Mouse (Mus musculus) right cerebral cortex, adult 2 months (tissue): ENCODE data around the gene Gm10382.
"Not testable (repeated sequence)": the region's sequence is repeated elsewhere in the genome, so short reads cannot be mapped to it uniquely, and the experiment has no call there.

Experiments used
- DNase-seq, 2 experiments: peaks; one replicate each; pipeline ENCODE4 v3.0.0; 2021 to 2022; ENCODE audit warnings: low spot score in 2 of 2

Gm10382 gene

DNA sequence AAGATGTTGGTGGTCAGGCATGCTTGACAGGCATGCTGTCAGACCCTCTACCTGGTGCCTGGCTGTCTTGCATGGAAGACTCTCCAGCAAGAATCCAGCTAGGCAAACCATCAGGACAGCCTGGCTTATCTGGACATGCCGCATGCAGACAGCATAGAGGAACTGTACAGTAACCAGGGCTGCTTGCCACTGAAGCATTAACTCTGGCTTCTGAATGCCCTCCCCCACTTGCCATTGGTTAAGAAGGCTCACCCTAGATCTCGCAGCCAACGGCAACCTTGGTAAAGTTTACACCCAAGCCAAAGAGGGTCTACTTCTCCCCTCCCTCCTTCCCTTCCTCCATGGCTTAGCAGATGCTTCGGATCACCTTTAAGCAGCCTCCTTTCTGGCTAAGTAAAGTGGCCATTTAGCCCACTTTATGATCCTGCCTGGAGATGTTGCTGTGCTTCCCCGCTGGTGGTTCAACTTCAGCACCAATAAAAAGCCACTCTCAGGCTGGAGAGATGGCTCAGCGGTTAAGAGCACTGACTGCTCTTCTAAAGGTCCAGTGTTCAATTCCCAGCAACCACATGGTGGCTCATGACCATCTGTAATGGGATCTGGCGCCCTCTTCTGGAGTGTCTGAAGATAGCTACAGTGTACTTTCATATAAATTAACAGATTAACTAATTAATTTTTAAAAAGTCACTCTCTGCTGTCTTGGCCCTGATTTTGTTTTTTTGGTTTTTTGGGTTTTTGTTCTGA, 18.0 kb upstream of the Gm10382 start:
- DNase-seq = no peak

DNA sequence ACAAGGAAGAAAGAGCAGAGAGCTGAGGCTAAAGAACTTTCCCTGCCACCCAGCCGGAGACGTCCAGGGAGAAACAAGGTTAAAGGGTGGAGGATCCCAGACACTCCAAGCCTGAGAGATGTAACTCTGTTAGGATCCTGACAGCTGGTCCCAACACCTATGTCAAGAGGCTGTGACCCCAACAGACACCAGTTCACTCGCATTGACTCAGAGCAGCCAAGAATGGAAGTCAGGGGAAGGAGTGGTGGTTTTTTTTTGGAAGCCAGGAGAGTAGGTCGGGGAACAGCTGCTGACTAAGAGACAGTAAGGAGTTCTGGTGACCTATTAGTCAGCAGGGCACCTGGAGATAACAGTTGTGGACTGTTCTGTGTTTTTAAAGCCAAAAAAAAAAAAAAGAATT, 17.1 kb upstream of the Gm10382 start:
- no peak for DNase-seq

- DNase-seq = no peak
Measured at GRCm38 (mm10) chr5:125375871-125376270, 13.3 kb upstream of the Gm10382 start.

DNA sequence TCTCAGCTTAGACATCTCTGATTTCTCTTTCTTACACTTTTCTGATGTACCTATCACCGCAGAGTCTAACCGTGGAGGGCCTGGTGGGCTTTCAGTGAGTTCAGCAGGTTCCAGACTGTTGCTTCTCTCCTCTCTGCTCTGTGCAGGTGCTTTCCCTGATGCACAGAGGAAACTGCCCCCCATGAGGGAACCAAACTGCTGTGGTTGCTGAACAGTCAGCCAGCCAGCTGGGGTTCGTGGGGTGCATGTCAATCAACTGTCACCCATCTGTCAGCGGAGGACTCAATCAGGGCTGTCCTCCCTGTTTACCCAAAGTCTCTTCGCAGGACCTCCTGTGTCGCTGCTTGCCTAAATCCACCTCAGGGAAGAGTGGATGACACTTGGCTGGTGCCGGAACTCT, 11.9 kb upstream of the Gm10382 start:
- no peak for DNase-seq

- DNase-seq = no peak
Measured at GRCm38 (mm10) chr5:125378919-125379318, 10.2 kb upstream of the Gm10382 start.

GRCm38 (mm10) chr5:125381954-125382672, 7.0 kb upstream of the Gm10382 start:
- no peak for DNase-seq

- peak; percentile 67 to 77 for DNase-seq
Measured at GRCm38 (mm10) chr5:125382673-125383558, 6.2 kb upstream of the Gm10382 start.

- no peak for DNase-seq
Measured at GRCm38 (mm10) chr5:125383637-125384420, 5.3 kb upstream of the Gm10382 start.

DNA sequence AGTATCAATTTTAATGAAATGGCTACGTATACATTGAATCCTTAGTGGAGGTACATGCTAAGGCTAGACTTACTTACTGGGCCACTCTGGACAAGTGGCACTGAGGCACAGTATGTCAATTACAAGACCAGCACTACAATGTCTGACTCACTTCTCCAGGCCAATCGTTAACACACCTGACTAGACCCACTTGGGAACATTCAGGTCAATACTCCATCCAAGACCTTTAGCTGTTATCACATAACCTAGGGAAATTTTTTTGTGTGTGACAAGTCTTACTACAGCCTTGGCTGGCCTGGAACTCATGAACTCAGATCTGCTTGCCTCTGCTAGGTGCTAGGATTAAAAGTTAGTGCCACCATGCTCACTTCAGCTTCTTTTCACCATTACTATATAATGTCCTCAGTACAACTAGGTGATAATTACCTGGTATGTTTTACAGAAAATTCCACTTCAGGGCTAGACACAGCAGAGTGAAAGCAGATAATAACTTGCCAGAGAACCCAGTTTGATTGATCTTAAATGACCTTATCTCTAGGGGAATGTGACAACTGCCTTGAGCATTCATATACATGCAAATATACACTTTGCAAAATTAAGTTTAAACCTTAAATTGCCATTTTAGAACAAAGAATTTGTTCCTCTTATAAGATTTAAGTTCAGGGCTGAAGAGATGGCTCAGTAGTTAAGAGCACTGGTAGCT, 4.5 kb upstream of the Gm10382 start:
- no peak for DNase-seq

- DNase-seq = no peak
Measured at GRCm38 (mm10) chr5:125385215-125385940, 3.7 kb upstream of the Gm10382 start.

DNA sequence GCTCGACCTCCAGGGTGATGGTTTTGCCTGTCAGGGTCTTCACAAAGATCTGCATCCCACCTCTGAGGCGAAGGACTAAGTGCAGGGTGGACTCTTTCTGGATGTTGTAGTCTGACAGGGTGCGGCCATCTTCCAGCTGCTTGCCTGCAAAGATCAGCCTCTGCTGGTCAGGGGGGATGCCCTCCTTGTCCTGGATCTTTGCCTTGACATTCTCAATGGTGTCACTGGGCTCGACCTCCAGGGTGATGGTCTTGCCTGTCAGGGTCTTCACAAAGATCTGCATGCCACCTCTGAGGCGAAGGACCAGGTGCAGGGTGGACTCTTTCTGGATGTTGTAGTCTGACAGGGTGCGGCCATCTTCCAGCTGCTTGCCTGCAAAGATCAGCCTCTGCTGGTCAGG, 1.8 kb upstream of the Gm10382 start:
- not testable (repeated sequence) for DNase-seq

DNA sequence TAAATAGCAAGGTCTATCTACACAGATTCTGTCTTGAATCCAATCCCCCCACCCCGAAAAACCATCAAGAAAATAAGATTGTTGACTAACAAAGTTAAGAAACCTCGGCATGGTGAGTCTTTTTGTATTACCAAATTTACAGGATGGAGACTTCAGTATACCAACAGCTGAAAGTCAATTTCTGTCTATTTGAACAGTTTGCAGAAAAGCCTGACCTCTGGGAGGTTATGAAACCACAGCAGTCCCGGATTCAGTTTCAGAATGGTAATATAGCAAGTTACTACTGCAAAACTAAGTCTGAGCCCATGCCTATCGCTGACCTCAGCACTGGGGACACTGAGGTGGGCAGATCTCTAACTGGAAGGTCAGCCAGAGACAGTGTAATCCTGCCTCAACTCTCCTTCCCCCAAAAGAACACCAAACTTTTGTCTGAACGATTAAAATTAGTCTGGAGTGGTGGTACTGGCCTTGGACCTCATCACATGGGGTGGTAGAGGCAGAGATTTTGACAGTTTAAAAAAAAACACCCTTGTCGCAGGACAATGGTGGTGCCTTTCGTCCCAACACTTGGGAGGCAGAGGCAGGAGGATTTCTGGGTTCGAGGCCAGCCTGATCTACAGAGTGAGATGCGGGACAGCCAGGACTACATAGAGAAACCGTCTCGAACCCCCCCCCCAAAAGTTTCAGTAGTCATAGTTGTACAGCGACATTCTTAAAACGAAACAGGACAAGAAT, 597 bp upstream of the Gm10382 start:
- DNase-seq = no peak

DNA sequence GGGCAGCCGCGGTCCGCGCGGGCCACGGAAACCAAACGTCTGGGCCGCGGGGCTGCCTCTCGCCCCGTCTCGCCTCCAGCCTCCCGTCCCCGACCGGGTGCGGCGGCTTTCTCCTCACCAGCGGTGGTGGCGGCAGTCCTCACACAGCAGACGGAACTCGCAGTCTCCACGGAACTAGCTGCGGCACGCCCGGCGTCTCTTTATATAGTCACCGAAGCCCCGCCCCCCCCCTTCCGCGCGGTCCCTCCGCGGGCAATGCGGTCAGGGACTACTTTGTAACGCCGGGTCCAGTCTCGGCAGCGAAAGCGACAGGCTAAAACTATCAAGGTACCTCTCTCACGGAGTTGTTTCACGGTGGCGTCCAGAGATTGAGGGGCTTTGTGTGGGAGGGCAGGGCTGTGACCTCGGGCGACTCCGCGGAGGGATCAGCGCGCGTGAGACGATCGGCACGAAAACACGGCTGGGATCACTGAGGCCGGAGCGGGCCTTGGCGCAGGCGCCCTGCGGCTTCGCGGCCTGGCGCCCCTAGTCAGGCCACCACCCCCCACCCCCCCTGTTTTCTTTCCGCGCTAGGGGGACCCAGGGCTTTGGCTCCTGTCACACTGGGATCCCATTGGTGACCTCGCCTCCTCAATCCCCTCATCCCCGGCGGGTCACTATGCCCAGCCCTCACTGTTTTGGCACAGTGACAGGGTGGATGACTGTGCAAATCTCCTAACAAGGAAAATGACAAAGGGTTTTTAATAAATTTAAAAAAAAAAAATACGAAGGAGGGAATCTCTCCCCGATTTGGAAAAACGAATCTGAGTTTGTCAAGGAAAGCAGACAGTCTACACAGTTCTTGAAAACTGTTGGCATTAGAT, 688 bp downstream of the Gm10382 start, which contains the start of gene Ubc:
TSS of gene Ubc (minus strand) at position 624 of the 863 bp plus-strand sequence.
- peak; percentile 84 for DNase-seq

GRCm38 (mm10) chr5:125390906-125391477, 1.9 kb downstream of the Gm10382 start:
- no peak for DNase-seq

DNA sequence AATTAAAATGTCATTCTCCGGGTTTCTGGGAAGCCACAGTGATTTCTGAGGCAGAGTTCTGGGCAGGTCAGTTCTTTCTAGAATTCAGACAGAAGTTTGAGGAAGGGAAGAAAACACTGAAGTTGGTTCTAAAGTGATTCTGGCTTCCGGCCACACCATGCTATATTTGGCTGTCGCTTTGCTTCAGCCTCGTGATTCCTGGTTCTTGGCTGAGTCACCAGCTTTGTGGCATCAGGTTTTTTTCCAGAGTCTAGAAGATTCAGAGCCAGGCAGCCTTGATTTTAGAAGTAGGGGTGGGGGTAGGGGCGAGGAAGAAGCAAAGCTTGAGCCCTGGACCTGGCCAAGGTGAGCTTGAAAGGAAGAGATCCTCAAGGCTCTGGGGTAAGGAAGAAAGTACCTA, 2.5 kb downstream of the Gm10382 start:
- peak; percentile 88 to 92 for DNase-seq

DNA sequence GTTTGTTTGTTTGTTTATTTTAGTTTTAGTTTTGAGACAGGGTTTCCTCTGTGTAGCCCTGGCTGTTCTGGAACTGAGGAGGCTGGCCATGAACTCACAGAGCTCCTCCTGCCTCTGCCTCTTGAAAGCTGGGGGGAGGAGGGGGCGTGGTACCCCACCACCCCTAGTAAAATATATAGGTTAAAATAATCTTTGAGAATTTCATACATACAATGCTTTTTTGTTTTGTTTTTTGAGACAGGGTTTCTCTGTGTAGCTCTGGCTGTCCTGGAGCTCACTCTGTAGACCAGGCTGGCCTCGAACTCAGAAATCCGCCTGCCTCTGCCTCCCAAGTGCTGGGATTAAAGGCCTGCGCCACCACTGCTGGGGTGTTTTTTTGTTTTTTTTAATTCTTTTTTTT, 3.1 kb downstream of the Gm10382 start:
- not testable (repeated sequence) for DNase-seq

DNA sequence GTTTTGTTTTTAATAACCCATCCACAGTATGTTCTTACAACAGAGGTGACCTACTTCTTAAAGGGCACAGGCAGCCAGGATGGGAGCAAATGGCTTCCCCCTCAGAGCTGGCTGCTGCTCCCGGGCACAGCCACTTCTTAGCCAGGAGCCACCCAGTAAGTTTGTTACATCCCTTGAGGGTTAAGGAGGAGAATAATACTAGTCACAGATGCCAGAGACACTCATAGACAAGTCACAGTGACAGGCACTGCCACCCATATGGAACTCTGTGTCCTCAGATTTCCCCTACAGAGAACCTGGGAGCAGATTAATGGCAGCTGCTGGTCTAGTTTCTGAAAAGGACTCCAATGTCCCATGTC, 3.5 kb downstream of the Gm10382 start:
- peak in 1 of 2 experiments; percentile 54 for DNase-seq

- DNase-seq = peak; percentile 96 to 97
Measured at GRCm38 (mm10) chr5:125392977-125393621, 4.0 kb downstream of the Gm10382 start.
